ENCODE assay signal across 11 mouse cellular contexts in genomic region chr17:51477810-51478209, GRCm38 (mm10).
DNase-seq lines count a peak whose midpoint lies in the region; ATAC-seq lines count a peak whose summit lies in the region.
"Had no signal": no experiment of that assay in that cellular context is flagged by ENCODE, and none has a peak within 500 bp of the region (broad histone marks: within the 10 kb centered on the region; RNA-seq: fewer than 3 reads in every experiment).

No protein-coding gene starts in this region.

- H3K9me3 ChIP-seq in hindbrain, embryonic 11.5 days (ENCODE audit: control insufficient read depth, low read length) = no peaks in the 10 kb centered on the region
- H3K9me3 ChIP-seq in hindbrain, embryonic 16.5 days (ENCODE audit: control insufficient read depth, low read length) = no peaks in the 10 kb centered on the region
- H3K9me3 ChIP-seq: limb, embryonic 15.5 days had no signal

- no peak overlapping the region for H3K9ac ChIP-seq in hindbrain, embryonic 11.5 days (ENCODE audit: low read depth, low read length)
- no peak overlapping the region for H3K9ac ChIP-seq in hindbrain, embryonic 16.5 days (ENCODE audit: low read depth, low read length)
- H3K9ac ChIP-seq: limb, embryonic 15.5 days had no signal

- no peak for ATAC-seq in hindbrain, embryonic 11.5 days (ENCODE audit: low FRiP score)
- no peak for ATAC-seq in hindbrain, embryonic 16.5 days

- no peak overlapping the region for H3K27ac ChIP-seq in hindbrain, embryonic 11.5 days (ENCODE audit: low read depth, low read length)
- no peak overlapping the region for H3K27ac ChIP-seq in hindbrain, embryonic 16.5 days (ENCODE audit: low read depth, low read length)
- H3K27ac ChIP-seq: limb, embryonic 15.5 days had no signal

- no peaks in the 10 kb centered on the region for H3K4me1 ChIP-seq in hindbrain, embryonic 11.5 days (replicated peaks; ENCODE audit: control insufficient read depth, insufficient read depth, low read length)
- H3K4me1 ChIP-seq in hindbrain, embryonic 16.5 days (ENCODE audit: control insufficient read depth, insufficient read depth, low read depth, low read length) = no peaks in the 10 kb centered on the region
- H3K4me1 ChIP-seq: limb, embryonic 15.5 days had no signal

- H3K36me3 ChIP-seq in hindbrain, embryonic 11.5 days (ENCODE audit: control insufficient read depth, insufficient read depth, low read length) = no peaks in the 10 kb centered on the region
- no peaks in the 10 kb centered on the region for H3K36me3 ChIP-seq in hindbrain, embryonic 16.5 days (ENCODE audit: control insufficient read depth, insufficient read depth, low read length)
- H3K36me3 ChIP-seq: limb, embryonic 15.5 days had no signal

- no peaks in the 10 kb centered on the region for H3K27me3 ChIP-seq in hindbrain, embryonic 11.5 days (ENCODE audit: control insufficient read depth, insufficient read depth, low read length)
- H3K27me3 ChIP-seq in hindbrain, embryonic 16.5 days (replicated peaks; ENCODE audit: control insufficient read depth, insufficient read depth, low read length) = no peaks in the 10 kb centered on the region
- H3K27me3 ChIP-seq: limb, embryonic 15.5 days had no signal

- WGBS in hindbrain, embryonic 11.5 days = 81% methylated on average over 6 of the region's 7 CpGs
- 86% methylated on average over 7 of the region's 7 CpGs for WGBS in hindbrain, embryonic 16.5 days

- peak; percentile 46 to 61 for DNase-seq in cerebellum, postnatal 10 days
- no peak for DNase-seq in cerebellum, adult 11-12 months
- peak; percentile 7 for DNase-seq in hindbrain, embryonic 11.5 days (ENCODE audit: low spot score)
- DNase-seq in ovary, postnatal 36 days (ENCODE audit: low spot score) = peak; percentile 14
- no peak for DNase-seq in ovary, adult 18-20 months (ENCODE audit: low spot score)
- DNase-seq in retina, embryonic 14.5 days (ENCODE audit: low spot score) = peak; percentile 18
- DNase-seq in layer of hippocampus, adult 18-20 months (ENCODE audit: low spot score in 2 of 2) = no peak
- DNase-seq: adrenal gland, postnatal 25 days; cerebellum, postnatal 25 days had no signal

- no peak overlapping the region for H3K4me2 ChIP-seq in hindbrain, embryonic 11.5 days (replicated peaks; ENCODE audit: low read depth, low read length)
- H3K4me2 ChIP-seq in hindbrain, embryonic 16.5 days (ENCODE audit: low read length) = no peak overlapping the region
- H3K4me2 ChIP-seq: limb, embryonic 15.5 days had no signal

- H3K4me3 ChIP-seq in hindbrain, embryonic 11.5 days (ENCODE audit: low read depth, low read length) = no peak overlapping the region
- no peak overlapping the region for H3K4me3 ChIP-seq in hindbrain, embryonic 16.5 days (ENCODE audit: low read length)
- H3K4me3 ChIP-seq: limb, embryonic 15.5 days had no signal

Comparison
In these comparisons a context has a peak if more than half of its experiments do, and no peak if none do; other contexts are left out.
1. DNase-seq: peak in cerebellum, postnatal 10 days (2 of 2), hindbrain, embryonic 11.5 days (single experiment), ovary, postnatal 36 days (single experiment) and retina, embryonic 14.5 days (single experiment); none in cerebellum, adult 11-12 months (single experiment), ovary, adult 18-20 months (single experiment) and layer of hippocampus, adult 18-20 months (0 of 2).